20 mouse cellular contexts compared by ENCODE assay signal in the genomic region with DNA sequence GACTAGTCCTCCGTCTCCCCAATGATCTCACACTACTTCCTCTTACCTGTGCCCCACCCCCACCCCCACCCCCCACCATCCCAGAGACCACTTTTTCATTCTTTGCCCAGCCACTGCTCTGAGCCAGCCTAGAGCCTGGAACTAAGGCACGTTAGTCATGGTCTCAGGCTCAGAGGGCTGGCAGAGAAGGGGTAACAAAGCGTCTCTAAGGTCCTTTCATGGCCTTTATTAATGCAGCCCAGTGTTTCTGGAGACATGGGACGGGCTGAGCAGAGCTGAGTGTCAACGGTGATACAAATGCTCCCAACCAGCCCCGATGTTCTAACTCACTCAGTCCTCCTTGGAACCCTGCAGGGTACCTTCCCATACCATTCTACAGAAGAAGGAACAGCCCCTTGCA. TPM values are rescaled to one million over a fixed set of nuclear protein-coding genes. Genes with fewer than 3 reads are reported as not detected.
DNase-seq lines count a peak whose midpoint lies in the region; ATAC-seq lines count a peak whose summit lies in the region.
"Had no signal": no experiment of that assay in that cellular context is flagged by ENCODE, and none has a peak within 500 bp of the region (broad histone marks: within the 10 kb centered on the region; RNA-seq: fewer than 3 reads in every experiment).

No protein-coding gene starts in this region.

- no peak overlapping the region for H3K4me3 ChIP-seq in neural tube, embryonic 11.5 days (ENCODE audit: low read depth, low read length)
- H3K4me3 ChIP-seq in neural tube, embryonic 15.5 days (replicated peaks), result no peak overlapping the region
- H3K4me3 ChIP-seq in hindbrain, embryonic 12.5 days, result no peak overlapping the region
- H3K4me3 ChIP-seq in midbrain, embryonic 11.5 days (ENCODE audit: low read depth, low read length), result no peak overlapping the region
- H3K4me3 ChIP-seq: gastrocnemius, adult 2 months; heart, adult 2 months; heart, embryonic 15.5 days; liver, embryonic 13.5 days; lung, embryonic 15.5 days had no signal

- peak; percentile 69 for ATAC-seq in neural tube, embryonic 11.5 days (ENCODE audit: insufficient read depth, low FRiP score, low TSS enrichment)
- ATAC-seq in neural tube, embryonic 15.5 days (ENCODE audit: low FRiP score), result no peak
- ATAC-seq in hindbrain, embryonic 12.5 days (ENCODE audit: low FRiP score), result peak; percentile 64
- ATAC-seq in midbrain, embryonic 11.5 days (ENCODE audit: low FRiP score), result peak; percentile 70
- ATAC-seq: intestine, postnatal 0 days had no signal

- H3K27me3 ChIP-seq in neural tube, embryonic 11.5 days (ENCODE audit: control insufficient read depth, insufficient read depth, low read length), result peaks cover 10% of the 10 kb centered on the region; the same call in 1 of the 2 replicates
- H3K27me3 ChIP-seq in neural tube, embryonic 15.5 days (replicated peaks), result no peaks in the 10 kb centered on the region; the same call in 1 of the 2 replicates
- peaks cover 24% of the 10 kb centered on the region for H3K27me3 ChIP-seq in hindbrain, embryonic 12.5 days
- H3K27me3 ChIP-seq in midbrain, embryonic 11.5 days (ENCODE audit: control insufficient read depth, insufficient read depth, low read length), result peaks cover 7% of the 10 kb centered on the region

- 23% methylated on average over 6 of the region's 6 CpGs for WGBS in neural tube, embryonic 11.5 days
- WGBS in neural tube, embryonic 15.5 days, result 15% methylated on average over 6 of the region's 6 CpGs
- WGBS in hindbrain, embryonic 12.5 days, result 18% methylated on average over 6 of the region's 6 CpGs
- 25% methylated on average over 6 of the region's 6 CpGs for WGBS in midbrain, embryonic 11.5 days

- H3K4me1 ChIP-seq in neural tube, embryonic 11.5 days (ENCODE audit: control insufficient read depth, insufficient read depth, low read length), result peaks cover 23% of the 10 kb centered on the region
- peaks cover 17% of the 10 kb centered on the region for H3K4me1 ChIP-seq in neural tube, embryonic 15.5 days
- H3K4me1 ChIP-seq in hindbrain, embryonic 12.5 days, result peaks cover 42% of the 10 kb centered on the region
- H3K4me1 ChIP-seq in midbrain, embryonic 11.5 days (ENCODE audit: control insufficient read depth, insufficient read depth, low read length), result peaks cover 15% of the 10 kb centered on the region

- peak; percentile 63 for DNase-seq in neural tube, embryonic 11.5 days (ENCODE audit: low spot score)
- no peak for DNase-seq in midbrain, embryonic 11.5 days (ENCODE audit: low spot score, missing footprints)
- DNase-seq in testis, postnatal 10 days (ENCODE audit: low spot score), result no peak
- no peak for DNase-seq in ovary, adult 18-20 months (ENCODE audit: low spot score)
- no peak for DNase-seq in adrenal gland, adult 18-20 months (ENCODE audit: low spot score in 2 of 2)
- no peak for DNase-seq in heart, adult 11 months
- DNase-seq: adrenal gland, adult 8-10 months; cerebellum, adult 2 months; gastrocnemius, adult 2 months; heart, adult 2 months; liver, embryonic 13.5 days; right cerebral cortex, postnatal 14 days; thymus, postnatal 14 days had no signal

- no peak overlapping the region for H3K9ac ChIP-seq in neural tube, embryonic 11.5 days (ENCODE audit: low read length)
- H3K9ac ChIP-seq in neural tube, embryonic 15.5 days (replicated peaks), result no peak overlapping the region
- no peak overlapping the region for H3K9ac ChIP-seq in hindbrain, embryonic 12.5 days
- peak overlapping the region; percentile 9; the same call in 1 of the 2 replicates for H3K9ac ChIP-seq in midbrain, embryonic 11.5 days (ENCODE audit: low read length)
- H3K9ac ChIP-seq: heart, embryonic 15.5 days; liver, embryonic 13.5 days; lung, embryonic 15.5 days had no signal

- no peak overlapping the region for H3K4me2 ChIP-seq in neural tube, embryonic 11.5 days (ENCODE audit: low read depth)
- no peak overlapping the region for H3K4me2 ChIP-seq in neural tube, embryonic 15.5 days
- H3K4me2 ChIP-seq in hindbrain, embryonic 12.5 days (replicated peaks), result no peak overlapping the region
- no peak overlapping the region for H3K4me2 ChIP-seq in midbrain, embryonic 11.5 days
- H3K4me2 ChIP-seq: heart, embryonic 15.5 days; liver, embryonic 13.5 days; lung, embryonic 15.5 days had no signal

- H3K27ac ChIP-seq in neural tube, embryonic 11.5 days (ENCODE audit: low read depth, low read length), result peak overlapping the region; percentile 76
- H3K27ac ChIP-seq in neural tube, embryonic 15.5 days (replicated peaks), result no peak overlapping the region
- peak overlapping the region; percentile 62 for H3K27ac ChIP-seq in hindbrain, embryonic 12.5 days
- peak overlapping the region; percentile 48; the same call in 1 of the 2 replicates for H3K27ac ChIP-seq in midbrain, embryonic 11.5 days (ENCODE audit: low read depth, low read length)
- H3K27ac ChIP-seq: gastrocnemius, adult 2 months; heart, adult 2 months; heart, embryonic 15.5 days; kidney, postnatal 0 days; liver, embryonic 13.5 days; lung, embryonic 15.5 days; macrophage had no signal

- no peaks in the 10 kb centered on the region for H3K9me3 ChIP-seq in neural tube, embryonic 11.5 days (ENCODE audit: control insufficient read depth, low read length)
- H3K9me3 ChIP-seq in neural tube, embryonic 15.5 days (replicated peaks), result no peaks in the 10 kb centered on the region
- no peaks in the 10 kb centered on the region for H3K9me3 ChIP-seq in hindbrain, embryonic 12.5 days (replicated peaks)
- H3K9me3 ChIP-seq in midbrain, embryonic 11.5 days (ENCODE audit: control insufficient read depth, low read length), result no peaks in the 10 kb centered on the region
- H3K9me3 ChIP-seq: heart, embryonic 15.5 days; liver, embryonic 13.5 days; lung, embryonic 15.5 days had no signal

- H3K36me3 ChIP-seq in neural tube, embryonic 11.5 days (ENCODE audit: control insufficient read depth, insufficient read depth, low read length), result no peaks in the 10 kb centered on the region
- no peaks in the 10 kb centered on the region for H3K36me3 ChIP-seq in neural tube, embryonic 15.5 days
- H3K36me3 ChIP-seq in hindbrain, embryonic 12.5 days, result no peaks in the 10 kb centered on the region
- H3K36me3 ChIP-seq in midbrain, embryonic 11.5 days (ENCODE audit: control insufficient read depth, insufficient read depth, low read length), result no peaks in the 10 kb centered on the region
- H3K36me3 ChIP-seq: heart, embryonic 15.5 days; liver, embryonic 13.5 days; lung, embryonic 15.5 days had no signal

RNA-seq across cellular contexts. Expression of a gene that starts 30.2 kb away (rescaled TPM):
- 25.6 and 29.6 TPM in 2 replicates for polyA plus RNA-seq in neural tube, embryonic 11.5 days (2014; fragmentation: Nextera tagmentation; extraction: Ambion mirVana)
- 5.2 and 11.3 TPM in 2 replicates for polyA plus RNA-seq in neural tube, embryonic 15.5 days (2015; fragmentation: Nextera tagmentation; extraction: Ambion mirVana)
- polyA plus RNA-seq in hindbrain, embryonic 12.5 days (2016; fragmentation: Nextera tagmentation; extraction: Ambion mirVana), result 15.2 and 20.2 TPM in 2 replicates
- 6.9 and 8.3 TPM in 2 replicates for polyA plus RNA-seq in midbrain, embryonic 11.5 days (2014; fragmentation: Nextera tagmentation; extraction: Ambion mirVana)
- 1 to 10 TPM; 4.4 to 5.9 TPM for total RNA-seq in adrenal gland, adult 18-20 months (2021)
- polyA plus RNA-seq: macrophage had no signal
